Mouse (Mus musculus): ENCODE data around the gene Ackr2.

- TF ChIP-seq POLR2A (IDR thresholded peaks at IDR 0.05; ENCODE audit: borderline replicate concordance, insufficient read depth, low read length), result no peak
- no peak for TF ChIP-seq CTCF (IDR thresholded peaks at IDR 0.05; ENCODE audit: borderline replicate concordance, insufficient read depth, low read depth, low read length)
These were observed 16.1 kb upstream of the Ackr2 start for GRCm38 (mm10) chr9:121882015-121882457.
